In the genomic region with DNA sequence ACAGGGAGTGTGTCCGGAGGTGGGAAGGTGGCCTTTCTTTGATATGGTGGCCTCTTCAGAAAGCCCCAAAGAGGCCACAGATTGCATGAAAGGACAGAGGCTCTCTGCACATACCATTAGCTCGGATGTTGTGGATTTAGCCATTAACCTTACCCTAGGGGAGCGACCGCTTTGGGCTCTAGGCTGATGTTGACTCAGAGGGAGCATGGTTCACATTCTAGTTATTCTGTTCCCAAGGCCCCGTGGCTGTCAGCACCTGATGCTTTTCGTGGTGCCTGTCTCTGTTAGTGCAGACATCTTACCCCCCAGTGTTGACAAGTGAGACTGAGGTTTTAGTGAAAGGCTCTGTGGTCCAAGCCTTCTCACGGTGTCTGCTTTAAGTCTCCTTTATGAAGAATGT, we compare ENCODE assay signal across 17 mouse cellular contexts.
A peak's percentile ranks its signal among the peaks of the same experiment; 100 is the strongest.
DNase-seq lines count a peak whose midpoint lies in the region; ATAC-seq and TF ChIP-seq lines count a peak whose summit lies in the region.
"Had no signal": no experiment of that assay in that cellular context is flagged by ENCODE, and none has a peak within 500 bp of the region (broad histone marks: within the 10 kb centered on the region; RNA-seq: fewer than 3 reads in every experiment).

No protein-coding gene starts in this region.

- H3K4me1 ChIP-seq in heart, embryonic 12.5 days (replicated peaks), result peaks cover 76% of the 10 kb centered on the region
- peaks cover 27% of the 10 kb centered on the region for H3K4me1 ChIP-seq in kidney, embryonic 16.5 days (ENCODE audit: insufficient read depth, low read length)
- no peaks in the 10 kb centered on the region for H3K4me1 ChIP-seq in liver, embryonic 12.5 days

- H3K27me3 ChIP-seq in heart, embryonic 12.5 days (replicated peaks), result peaks cover 10% of the 10 kb centered on the region
- H3K27me3 ChIP-seq in kidney, embryonic 16.5 days (ENCODE audit: insufficient read depth, low read length), result no peaks in the 10 kb centered on the region
- H3K27me3 ChIP-seq in Patski, result no peaks in the 10 kb centered on the region
- H3K27me3 ChIP-seq in liver, embryonic 12.5 days (replicated peaks), result peaks cover 15% of the 10 kb centered on the region; the same call in 1 of the 2 replicates
- H3K27me3 ChIP-seq: lung, embryonic 15.5 days had no signal

- WGBS in heart, embryonic 12.5 days, result 20% methylated on average over 7 of the region's 7 CpGs
- 38% methylated on average over 7 of the region's 7 CpGs for WGBS in kidney, embryonic 16.5 days
- WGBS in liver, embryonic 12.5 days (ENCODE audit: insufficient replicate concordance), result 55% methylated on average over 7 of the region's 7 CpGs

- TF ChIP-seq CTCF in Patski (IDR thresholded peaks at IDR 0.05), result no peak
- TF ChIP-seq CTCF in left cerebral cortex, adult 2 months (IDR thresholded peaks at IDR 0.05), result no peak

- CTCF ChIA-PET in Patski (lab: Charles Lee), result no interaction called here

- H3K36me3 ChIP-seq in heart, embryonic 12.5 days, result no peaks in the 10 kb centered on the region
- H3K36me3 ChIP-seq in kidney, embryonic 16.5 days (ENCODE audit: insufficient read depth, low read length), result no peaks in the 10 kb centered on the region
- H3K36me3 ChIP-seq in liver, embryonic 12.5 days, result no peaks in the 10 kb centered on the region
- H3K36me3 ChIP-seq: forebrain, embryonic 12.5 days; lung, embryonic 15.5 days had no signal

- DNase-seq in heart, adult 18-20 months, result no peak
- no peak for DNase-seq in kidney, postnatal 10 days
- peak; percentile 68 for DNase-seq in Patski (ENCODE audit: low read depth, low spot score)
- DNase-seq in urinary bladder, postnatal 10 days (ENCODE audit: low spot score), result no peak
- no peak for DNase-seq in left cerebral cortex, adult 2 months (ENCODE audit: extremely low spot score in 1 of 2, low spot score in 2 of 2)
- DNase-seq: adrenal gland, postnatal 14 days; cerebellum, adult 11-12 months; gastrocnemius, postnatal 10 days; kidney, adult 11 months; midbrain, embryonic 14.5 days had no signal

- intact Hi-C loops in left cerebral cortex, adult 2 months (cut with DNase I), result no loop called here

- peak overlapping the region; percentile 41; the same call in 1 of the 2 replicates for H3K27ac ChIP-seq in heart, embryonic 12.5 days (ENCODE audit: poor library complexity, severe bottlenecking)
- 0 out of 2 replicates have a peak overlapping the region, but pooled peaks have one; percentile 31 for H3K27ac ChIP-seq in kidney, embryonic 16.5 days (ENCODE audit: low read length)
- peak overlapping the region; percentile 49; the same call in 1 of the 2 replicates for H3K27ac ChIP-seq in liver, embryonic 12.5 days
- no peak overlapping the region for H3K27ac ChIP-seq in left cerebral cortex, adult 2 months
- H3K27ac ChIP-seq: forebrain, embryonic 12.5 days; lung, embryonic 15.5 days had no signal

- no peak overlapping the region for H3K4me3 ChIP-seq in heart, embryonic 12.5 days
- no peak overlapping the region for H3K4me3 ChIP-seq in kidney, embryonic 16.5 days (ENCODE audit: low read length)
- no peak overlapping the region for H3K4me3 ChIP-seq in liver, embryonic 12.5 days
- H3K4me3 ChIP-seq in left cerebral cortex, adult 2 months, result no peak overlapping the region
- H3K4me3 ChIP-seq: forebrain, embryonic 12.5 days; lung, embryonic 15.5 days had no signal

- H3K4me2 ChIP-seq in heart, embryonic 12.5 days, result 0 out of 2 replicates have a peak overlapping the region, but pooled peaks have one; percentile 40
- H3K4me2 ChIP-seq in kidney, embryonic 16.5 days (replicated peaks; ENCODE audit: low read depth, low read length), result no peak overlapping the region
- H3K4me2 ChIP-seq in liver, embryonic 12.5 days, result no peak overlapping the region
- H3K4me2 ChIP-seq: forebrain, embryonic 12.5 days; lung, embryonic 15.5 days had no signal

- POLR2A ChIA-PET in Patski (lab: Charles Lee), result no interaction called here

- in situ Hi-C loops in Patski (cut with MboI; ENCODE audit: low pct_unique_long_range_greater_than_20kb), result no loop called here

- H3K9ac ChIP-seq in heart, embryonic 12.5 days, result no peak overlapping the region
- no peak overlapping the region for H3K9ac ChIP-seq in kidney, embryonic 16.5 days (replicated peaks; ENCODE audit: low read length)
- no peak overlapping the region for H3K9ac ChIP-seq in liver, embryonic 12.5 days
- H3K9ac ChIP-seq: forebrain, embryonic 12.5 days; lung, embryonic 15.5 days had no signal

- no peak for ATAC-seq in heart, embryonic 12.5 days (ENCODE audit: insufficient number of reproducible peaks, low FRiP score)
- no peak for ATAC-seq in kidney, embryonic 16.5 days (ENCODE audit: low FRiP score, low TSS enrichment)
- peak; percentile 89 for ATAC-seq in Patski
- ATAC-seq in liver, embryonic 12.5 days, result 0 out of 2 replicates have a peak, but pooled peaks have one; percentile 46
- ATAC-seq: activated CD4-positive, CD25-positive, alpha-beta regulatory T cell, adult 4 months; hindbrain, embryonic 16.5 days had no signal

- H3K9me3 ChIP-seq in heart, embryonic 12.5 days (replicated peaks), result no peaks in the 10 kb centered on the region
- no peaks in the 10 kb centered on the region for H3K9me3 ChIP-seq in kidney, embryonic 16.5 days (ENCODE audit: low read length)
- no peaks in the 10 kb centered on the region for H3K9me3 ChIP-seq in liver, embryonic 12.5 days (replicated peaks)
- H3K9me3 ChIP-seq: forebrain, embryonic 12.5 days; lung, embryonic 15.5 days had no signal

Comparison
In these comparisons a context has a peak if more than half of its experiments do, and no peak if none do; other contexts are left out.
1. ATAC-seq: peak in Patski (single experiment) and liver, embryonic 12.5 days (single experiment); none in heart, embryonic 12.5 days (single experiment) and kidney, embryonic 16.5 days (single experiment).